Mouse (Mus musculus) midbrain, embryonic 14.5 days (tissue): Measurements from ENCODE around the gene Cnih4. TPM values are rescaled to one million over a fixed set of nuclear protein-coding genes. Genes with fewer than 3 reads are reported as not detected.
A peak's percentile ranks its signal among the peaks of the same experiment; 100 is the strongest.

Experiments
- ATAC-seq: fragments of 200-750 bp; cut with Nextera tagmentation; 2 replicates; pipeline ENCODE4 v1.8.0; 2017; ENCODE audit warnings: moderate number of reproducible peaks, moderate library complexity; ENCODE audit not compliant: low FRiP score, low TSS enrichment
- DNase-seq: peaks from one replicate; pipeline ENCODE4 v3.0.0-alpha.2; 2015
- H3K27ac ChIP-seq: fragments of 300-500 bp; sonication (generic); replicated peaks from 2 replicates; pipeline ENCODE4 v1.5.1; 2014; ENCODE audit warnings: mild to moderate bottlenecking, low read depth, low read length, moderate library complexity
- H3K27me3 ChIP-seq: fragments of 300-500 bp; sonication (generic); 2 replicates; pipeline ENCODE4 v1.6.1; 2014; ENCODE audit warnings: low read length, control low read depth, mixed read lengths; ENCODE audit not compliant: control insufficient read depth, insufficient read depth
- H3K36me3 ChIP-seq: fragments of 300-500 bp; sonication (generic); 2 replicates; pipeline ENCODE4 v1.6.1; 2014; ENCODE audit warnings: low read length, control low read depth; ENCODE audit not compliant: control insufficient read depth, insufficient read depth
- H3K4me1 ChIP-seq: fragments of 300-500 bp; sonication (generic); 2 replicates; pipeline ENCODE4 v1.6.1; 2014; ENCODE audit warnings: mild to moderate bottlenecking, antibody characterized with exemption, low read length, control low read depth; ENCODE audit not compliant: control insufficient read depth, insufficient read depth
- H3K4me2 ChIP-seq: fragments of 300-500 bp; sonication (generic); 2 replicates; pipeline ENCODE4 v1.6.1; 2014; ENCODE audit warnings: mild to moderate bottlenecking, low read length, moderate library complexity
- H3K4me3 ChIP-seq: fragments of 300-500 bp; sonication (generic); replicated peaks from 2 replicates; pipeline ENCODE4 v1.5.1; 2014; ENCODE audit warnings: low read depth, low read length
- H3K9ac ChIP-seq: fragments of 300-500 bp; sonication (generic); replicated peaks from 2 replicates; pipeline ENCODE4 v1.6.1; 2014; ENCODE audit warnings: mild to moderate bottlenecking, low read length, moderate library complexity
- H3K9me3 ChIP-seq: fragments of 300-500 bp; sonication (generic); 2 replicates; pipeline ENCODE4 v1.6.1; 2016; ENCODE audit warnings: low read length, control low read depth, mixed read lengths; ENCODE audit not compliant: control insufficient read depth
- whole genome bisulfite sequencing: fragments of 180-500 bp; shearing (Covaris S2); extraction: QIAGEN DNeasy Blood & Tissue Kit; methylation state at CpG from one replicate; pipeline ENCODE4 v1.1.7; 2014; 5-methylcytosine and 5-hydroxymethylcytosine counted together
- polyA plus RNA-seq: library from polyadenylated mRNA; unstranded; fragments of >200 nt; fragmentation: Nextera tagmentation; extraction: Ambion mirVana; gene quantifications from 2 replicates; pipeline ENCODE4 v1.2.1, GENCODE M21; 2014

Cnih4 gene
- polyA plus RNA-seq, 1 experiment from 2014 or later: 58.0 TPM

DNA sequence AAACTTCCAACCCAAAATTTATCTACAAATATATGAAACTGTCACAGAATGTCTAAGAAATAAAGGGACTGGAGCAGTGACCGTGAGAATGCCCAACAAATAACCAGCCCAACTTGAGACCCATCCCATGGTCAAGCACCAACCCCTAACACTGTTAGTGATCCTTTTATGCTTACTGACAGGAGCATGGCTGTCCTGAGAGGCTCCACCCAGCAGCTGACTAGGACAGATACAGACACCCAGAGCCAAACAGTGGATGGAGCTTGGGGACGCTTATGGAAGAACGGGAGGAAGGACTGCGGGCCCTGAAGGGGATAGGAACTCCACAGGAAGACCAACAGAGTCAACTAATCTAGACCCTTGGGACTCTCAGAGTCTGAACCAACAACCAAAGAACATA, 44.4 kb downstream of the Cnih4 start:
- DNase-seq (no peak), ATAC-seq (no peak)
- 94% methylated on average over 4 of the region's 4 CpGs for WGBS
- Histone ChIP-seq H3K36me3 (peaks cover 90% of the 10 kb centered on the region), H3K4me3 (no peak overlapping the region), H3K4me2 (no peak overlapping the region), H3K9me3 (no peaks in the 10 kb centered on the region), H3K27ac (no peak overlapping the region), H3K9ac (no peak overlapping the region), H3K27me3 (no peaks in the 10 kb centered on the region), H3K4me1 (no peaks in the 10 kb centered on the region)

DNA sequence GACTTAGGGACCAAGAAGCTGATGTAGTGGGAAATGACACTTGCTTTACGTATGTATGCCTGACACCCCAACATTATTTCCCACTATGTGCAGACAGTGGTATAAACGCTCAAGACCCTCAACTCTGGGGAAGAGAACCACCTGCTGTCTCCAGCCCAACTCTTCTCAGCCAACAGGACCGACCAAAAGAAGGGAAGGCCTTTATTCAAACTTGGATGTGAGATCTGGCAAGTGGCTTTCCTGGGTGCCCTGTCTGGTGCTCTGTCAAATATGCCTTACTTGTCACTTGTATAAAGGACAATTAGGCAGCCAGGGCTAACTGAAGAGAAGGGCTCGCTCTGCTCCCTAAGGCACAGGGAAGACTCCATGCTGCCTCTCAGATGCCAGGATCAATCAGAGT, 55.0 kb downstream of the Cnih4 start:
- ATAC-seq: no peak
- DNase-seq: no peak
- Histone ChIP-seq H3K36me3 (peaks cover 87% of the 10 kb centered on the region), H3K9me3 (no peaks in the 10 kb centered on the region), H3K27me3 (no peaks in the 10 kb centered on the region), H3K27ac (no peak overlapping the region), H3K4me3 (no peak overlapping the region), H3K4me1 (no peaks in the 10 kb centered on the region), H3K4me2 (no peak overlapping the region), H3K9ac (no peak overlapping the region)
- WGBS: 91% methylated on average over 4 of the region's 4 CpGs

DNA sequence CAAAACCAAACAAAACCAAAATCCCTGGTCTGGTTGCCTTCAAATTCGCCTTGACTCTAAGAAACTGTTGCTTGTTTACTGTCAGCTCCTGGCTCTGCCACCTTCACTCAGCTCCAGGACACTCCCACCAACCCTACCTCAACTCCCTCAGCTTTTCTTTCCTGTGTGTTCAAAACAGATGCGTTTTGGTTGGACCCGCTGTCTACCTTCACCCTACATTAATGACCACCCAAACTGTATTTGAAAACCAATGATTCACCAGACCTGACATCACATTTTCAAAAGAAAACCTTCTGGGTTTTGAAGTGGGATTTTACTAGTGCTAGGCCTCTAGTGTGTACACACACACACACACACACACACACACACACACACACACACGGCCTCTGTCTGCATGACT, 65.7 kb downstream of the Cnih4 start:
- ATAC-seq: 0 out of 2 replicates have a peak, but pooled peaks have one; percentile 5
- Histone ChIP-seq H3K36me3 (peaks cover 10% of the 10 kb centered on the region; the same call in 1 of the 2 replicates), H3K4me1 (peaks cover 22% of the 10 kb centered on the region), H3K9me3 (no peaks in the 10 kb centered on the region), H3K27me3 (no peaks in the 10 kb centered on the region), H3K9ac (peak overlapping the region; percentile 95), H3K27ac (0 out of 2 replicates have a peak overlapping the region, but pooled peaks have one; percentile 37), H3K4me3 (peak overlapping the region; percentile 99), H3K4me2 (peak overlapping the region; percentile 91)
- 17% methylated on average over 4 of the region's 4 CpGs for WGBS
- no peak for DNase-seq

DNA sequence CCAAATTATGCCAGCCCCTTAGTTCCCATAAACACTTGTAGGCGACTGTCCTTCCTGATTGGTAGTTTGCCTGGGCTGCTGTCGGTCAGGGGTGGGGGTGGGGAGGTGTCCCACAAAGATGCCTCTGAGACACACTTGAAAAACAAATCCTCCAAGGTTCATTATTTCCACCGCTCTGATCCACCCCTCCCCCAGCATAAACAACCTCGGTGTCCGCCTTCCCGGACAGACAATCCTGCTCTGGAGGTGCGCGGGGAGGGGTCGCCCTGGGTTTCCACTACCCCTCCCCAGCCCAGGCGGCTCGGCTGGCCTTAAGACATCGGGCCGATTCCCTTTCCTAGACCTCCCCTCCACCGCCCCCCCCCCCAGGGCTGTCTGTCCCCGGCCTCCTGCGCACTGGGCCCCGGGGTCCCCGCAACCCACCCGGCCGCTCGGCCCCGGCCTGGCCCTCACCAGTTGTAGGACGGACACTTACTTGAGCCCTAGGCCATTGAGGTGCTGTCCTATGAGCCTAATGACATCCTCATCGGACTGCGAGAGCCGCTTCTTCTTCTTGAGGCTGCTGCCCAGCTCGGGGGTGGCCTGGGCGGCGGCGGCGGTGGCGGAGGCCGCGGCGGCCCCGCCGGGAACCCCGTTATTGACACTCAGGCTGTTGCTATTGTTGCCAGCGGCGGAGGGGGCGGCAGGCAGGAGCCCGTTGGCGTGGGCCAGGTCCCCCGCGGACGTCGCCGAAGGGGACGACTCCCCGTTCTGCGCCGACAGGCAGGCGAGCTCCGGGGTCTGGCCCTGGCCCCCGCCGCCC, 66.3 kb downstream of the Cnih4 start:
- Histone ChIP-seq H3K4me2 (peak overlapping the region; percentile 91), H3K27me3 (no peaks in the 10 kb centered on the region), H3K27ac (peak overlapping the region; percentile 93), H3K4me3 (peak overlapping the region; percentile 99), H3K36me3 (peaks cover 6% of the 10 kb centered on the region; the same call in 1 of the 2 replicates), H3K9ac (peak overlapping the region; percentile 95), H3K9me3 (no peaks in the 10 kb centered on the region), H3K4me1 (peaks cover 22% of the 10 kb centered on the region)
- WGBS: under 1% methylated on average over 55 of the region's 56 CpGs
- peak; percentile 53 for ATAC-seq
- DNase-seq: peak; percentile 52

DNA sequence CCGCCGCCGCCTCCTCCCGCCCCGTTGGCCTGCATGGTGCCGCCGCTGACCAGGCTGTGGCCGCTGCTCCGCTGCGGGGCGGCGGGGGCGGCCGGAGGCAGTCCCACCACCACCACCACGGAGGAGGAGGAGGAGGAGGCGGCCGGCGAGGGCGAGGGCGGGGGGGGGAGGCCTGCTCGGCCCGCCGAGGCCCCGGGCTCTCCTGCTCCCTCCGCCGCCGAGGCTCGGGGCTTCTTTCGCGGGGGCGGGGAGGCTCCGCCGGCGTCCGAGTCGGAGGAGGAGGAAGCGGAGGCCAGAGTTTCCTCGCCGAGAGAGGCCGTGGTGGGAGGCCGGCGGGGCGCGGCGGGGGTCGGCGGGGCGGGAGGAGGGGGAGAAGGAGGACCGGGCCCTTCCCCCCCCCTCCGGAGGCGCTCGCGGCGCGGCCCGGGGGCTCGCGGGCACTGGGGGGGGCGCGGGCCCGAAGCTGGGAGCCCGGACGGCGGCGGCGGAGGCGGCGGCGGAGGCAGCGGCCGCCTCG, 67.0 kb downstream of the Cnih4 start:
- DNase-seq: peak; percentile 58
- WGBS: under 1% methylated on average over 45 of the region's 72 CpGs

DNA sequence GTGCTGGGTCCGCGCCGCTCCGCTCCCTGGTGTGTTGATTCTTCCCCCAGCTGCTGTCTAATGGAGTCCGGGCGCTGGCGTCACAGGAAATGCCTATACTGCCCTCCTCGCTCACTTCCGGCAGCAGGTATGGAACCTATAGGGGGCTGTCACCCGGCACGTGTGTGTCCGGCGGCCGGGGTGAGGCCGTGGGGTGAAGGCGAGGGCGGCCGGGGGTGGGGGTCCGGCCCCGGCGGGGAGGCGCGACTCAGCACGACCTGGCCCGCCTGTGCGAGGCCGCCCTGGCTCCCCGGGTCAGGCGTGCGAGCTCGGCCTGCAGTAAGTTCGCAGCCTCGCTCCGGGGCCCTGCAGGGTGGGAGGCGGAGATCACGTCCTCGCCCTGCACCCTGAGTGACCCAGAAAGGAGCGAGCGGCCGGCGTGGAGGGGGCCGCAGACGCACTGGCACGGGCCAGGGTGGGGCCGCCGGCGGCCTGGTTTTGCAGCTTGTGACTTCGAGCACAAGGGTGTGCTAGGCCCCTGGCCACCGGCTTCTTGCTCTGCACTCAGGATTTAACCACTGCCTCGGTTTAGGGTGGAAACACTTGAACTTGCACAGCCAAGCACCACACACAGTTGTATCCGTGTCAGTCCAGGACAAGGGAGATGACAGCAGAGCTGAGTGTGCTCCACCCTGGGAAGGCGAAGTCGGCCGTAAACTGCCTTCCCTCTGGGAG, 67.6 kb downstream of the Cnih4 start, which contains the start of gene Wdr26:
Wdr26 (minus strand) TSS at position 82 of the 714 bp plus-strand sequence.
- 1% methylated on average over 52 of the region's 54 CpGs for WGBS
- no peaks in the 10 kb centered on the region; the same call in 1 of the 2 replicates for H3K36me3 ChIP-seq
- ATAC-seq: peak; percentile 93
- H3K4me2 ChIP-seq: peak within 1 kb of the TSS; percentile 91
- H3K4me1 ChIP-seq: peaks cover 22% of the 10 kb centered on the region
- peak within 1 kb of the TSS; percentile 93 for H3K27ac ChIP-seq
- peak within 1 kb of the TSS; percentile 95 for H3K9ac ChIP-seq
- H3K9me3 ChIP-seq: no peaks in the 10 kb centered on the region
- no peaks in the 10 kb centered on the region for H3K27me3 ChIP-seq
- DNase-seq: peak; percentile 93
- peak within 1 kb of the TSS; percentile 99 for H3K4me3 ChIP-seq

More for the DNA sequence above, 67.0 kb downstream of the Cnih4 start:
- peak; percentile 57 for ATAC-seq
- Histone ChIP-seq H3K4me3 (peak overlapping the region; percentile 99), H3K4me2 (peak overlapping the region; percentile 91), H3K27ac (peak overlapping the region; percentile 93), H3K36me3 (peaks cover 2% of the 10 kb centered on the region; the same call in 1 of the 2 replicates), H3K4me1 (peaks cover 22% of the 10 kb centered on the region), H3K27me3 (no peaks in the 10 kb centered on the region), H3K9ac (peak overlapping the region; percentile 95), H3K9me3 (no peaks in the 10 kb centered on the region)

DNA sequence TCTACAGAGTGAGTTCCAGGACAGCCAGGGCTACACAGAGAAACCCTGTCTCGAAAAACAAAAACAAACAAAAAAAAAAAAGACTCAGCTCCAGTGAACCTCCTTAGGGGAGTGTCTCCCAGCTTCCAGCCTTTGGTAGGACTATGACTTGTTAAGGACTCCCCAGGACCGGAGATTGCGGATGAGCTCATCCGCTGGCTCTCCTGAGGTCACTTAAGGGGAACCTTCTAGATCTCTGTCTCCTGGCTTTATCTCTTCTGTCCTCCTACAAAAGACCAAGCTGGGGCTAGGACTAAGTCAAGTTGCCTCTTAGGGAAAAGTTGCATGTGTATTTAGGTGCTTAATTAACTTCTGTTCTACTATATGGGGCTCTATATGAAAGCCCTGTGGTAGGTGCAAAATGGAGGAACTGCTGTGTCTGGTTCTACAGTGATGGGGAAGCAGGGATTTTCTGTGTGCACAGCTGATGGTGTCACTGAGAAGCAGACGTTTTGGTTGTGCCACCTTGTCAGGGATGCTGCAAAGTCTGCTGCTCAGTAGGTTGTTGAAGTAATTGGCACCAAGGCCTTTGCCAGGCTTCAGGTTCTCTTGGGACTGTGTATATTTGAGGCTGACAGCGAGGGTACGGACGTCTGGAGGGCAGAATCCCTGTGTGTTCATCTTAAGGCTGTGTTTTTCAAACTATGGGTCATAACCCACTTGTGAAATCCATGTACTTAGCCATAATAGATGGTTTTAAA, 70.0 kb downstream of the Cnih4 start:
- Histone ChIP-seq H3K27me3 (no peaks in the 10 kb centered on the region), H3K4me2 (no peak overlapping the region), H3K9me3 (no peaks in the 10 kb centered on the region), H3K9ac (no peak overlapping the region), H3K4me1 (peaks cover 15% of the 10 kb centered on the region), H3K4me3 (no peak overlapping the region), H3K27ac (no peak overlapping the region), H3K36me3 (no peaks in the 10 kb centered on the region)
- DNase-seq (no peak), ATAC-seq (no peak)
- WGBS: 90% methylated on average over 8 of the region's 8 CpGs

DNA sequence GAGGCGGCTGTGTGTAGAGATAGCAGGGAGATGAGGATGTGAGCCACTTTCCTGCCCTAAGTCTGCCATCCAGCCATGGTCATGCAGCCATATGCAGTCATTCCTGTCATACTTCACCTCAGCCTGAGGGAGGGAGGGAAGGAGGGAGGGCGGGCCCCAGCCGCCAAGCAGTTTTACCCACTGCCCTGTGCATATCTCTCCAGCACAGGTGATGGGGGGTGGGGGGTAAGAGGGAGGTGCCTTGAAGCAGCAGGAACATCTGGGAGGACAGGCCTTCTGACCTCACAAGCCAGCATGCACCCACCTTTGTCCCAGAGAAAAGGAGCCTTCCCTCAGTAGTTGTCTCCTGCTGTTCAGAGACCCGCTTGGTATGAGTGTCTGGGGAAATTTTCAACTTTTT, 71.8 kb downstream of the Cnih4 start:
- no peak overlapping the region for H3K4me3 ChIP-seq
- H3K27ac ChIP-seq: no peak overlapping the region
- H3K4me1 ChIP-seq: peaks cover 6% of the 10 kb centered on the region; the same call in 1 of the 2 replicates
- 56% methylated on average over 4 of the region's 4 CpGs for WGBS
- no peak overlapping the region for H3K4me2 ChIP-seq
- DNase-seq (no peak), ATAC-seq (no peak)
- H3K9ac ChIP-seq: no peak overlapping the region
- no peaks in the 10 kb centered on the region for H3K9me3 ChIP-seq
- no peaks in the 10 kb centered on the region for H3K36me3 ChIP-seq
- no peaks in the 10 kb centered on the region for H3K27me3 ChIP-seq
